Mouse (Mus musculus): ENCODE results near the gene Pyy. TPM values are rescaled to one million over a fixed set of nuclear protein-coding genes. Genes with fewer than 3 reads are reported as not detected.

Gene Pyy
- total RNA-seq, 1 experiment from 2014 or later, result not detected

DNA sequence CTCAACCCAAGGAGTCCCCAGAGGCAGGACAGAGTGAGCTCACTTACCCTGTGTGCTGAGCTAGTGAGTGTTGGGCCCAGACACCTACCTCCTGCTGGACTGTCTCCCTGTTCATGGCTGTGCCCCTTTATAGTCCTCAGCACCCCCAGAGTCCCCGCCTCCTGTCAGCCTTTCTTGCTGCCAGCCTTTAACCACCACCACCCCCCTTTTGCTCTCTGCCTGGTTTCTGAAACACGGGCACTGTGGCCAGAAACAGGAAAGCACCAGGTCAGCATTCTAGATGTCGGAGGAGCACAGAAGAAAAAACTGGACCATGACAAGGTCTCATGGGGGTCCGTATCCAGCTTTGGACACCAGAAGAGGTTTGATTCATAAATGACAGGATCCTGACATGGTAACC is 6.4 kb downstream of the Pyy start, which contains the start of gene Ppy:
Ppy (minus strand) TSS at position 101 of the 400 bp plus-strand sequence.
- ATAC-seq (ENCODE audit: extremely low read depth, insufficient number of reproducible peaks, low FRiP score, poor library complexity, severe bottlenecking), result no peak

DNA sequence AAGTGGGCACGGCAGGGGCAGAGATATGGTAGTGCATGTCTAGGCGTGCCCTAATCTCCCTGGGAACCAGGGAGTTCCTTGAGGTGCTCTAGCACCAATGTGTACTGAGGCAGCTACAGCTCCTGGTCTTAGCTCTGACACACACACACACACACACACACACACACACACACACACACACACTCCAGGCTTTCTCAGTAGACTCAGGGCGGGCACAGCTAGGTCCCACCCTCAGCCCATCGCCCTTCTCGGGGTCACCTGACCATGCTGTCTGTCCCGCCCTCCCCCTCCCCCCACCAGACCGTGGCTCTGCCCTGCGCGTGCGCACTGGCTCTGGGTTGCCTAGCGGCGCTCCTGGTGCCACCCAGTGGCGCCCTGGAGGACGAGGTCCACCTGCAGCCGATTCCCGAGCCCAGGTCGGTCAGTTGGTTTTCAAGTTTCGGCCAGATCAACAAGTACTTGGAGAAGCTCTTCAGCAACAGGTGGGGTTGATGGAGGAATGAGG is 10.7 kb downstream of the Pyy start:
- ATAC-seq (ENCODE audit: extremely low read depth, insufficient number of reproducible peaks, low FRiP score, poor library complexity, severe bottlenecking), result no peak

DNA sequence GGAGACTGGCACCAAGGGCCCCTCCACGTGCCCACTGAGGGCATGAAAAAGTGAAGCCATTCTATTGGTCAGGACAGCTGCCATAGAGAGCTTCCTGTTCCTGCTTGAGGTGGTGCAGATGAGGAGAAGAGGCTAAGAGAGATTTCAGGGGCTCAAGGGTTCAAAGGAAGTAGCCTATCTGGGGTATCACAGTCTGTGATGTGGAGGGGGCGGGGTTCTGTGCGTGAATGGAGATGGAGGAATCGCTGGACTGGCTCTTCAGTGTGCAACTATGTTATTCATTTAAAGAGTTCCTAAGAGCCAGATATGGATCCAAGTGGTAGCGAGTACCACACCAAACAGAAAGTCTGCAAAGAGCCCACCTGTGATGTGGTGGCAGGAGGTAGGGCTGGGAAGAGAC is 11.2 kb downstream of the Pyy start:
- ATAC-seq (ENCODE audit: extremely low read depth, insufficient number of reproducible peaks, low FRiP score, poor library complexity, severe bottlenecking), result no peak

DNA sequence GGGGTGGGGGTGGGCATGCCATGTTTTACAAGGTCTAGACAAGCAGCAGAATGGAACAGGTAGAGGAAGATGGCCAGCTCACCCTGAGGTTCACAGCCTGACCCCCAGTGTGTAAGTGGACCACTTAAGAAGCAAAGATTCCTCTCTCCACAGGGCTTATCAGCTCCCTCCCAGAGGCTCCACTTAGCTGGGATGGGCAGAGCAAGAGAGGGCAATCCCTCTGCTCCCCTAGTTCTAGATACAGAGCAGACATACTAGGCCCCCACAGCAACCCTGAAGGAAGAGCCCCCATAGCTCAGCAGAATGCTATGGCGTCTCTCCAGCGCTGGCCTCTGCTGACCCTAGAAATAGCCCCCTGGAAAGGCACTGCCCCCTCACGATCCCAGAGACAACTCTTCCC is 12.0 kb downstream of the Pyy start:
- ATAC-seq (ENCODE audit: extremely low read depth, insufficient number of reproducible peaks, low FRiP score, poor library complexity, severe bottlenecking), result no peak

DNA sequence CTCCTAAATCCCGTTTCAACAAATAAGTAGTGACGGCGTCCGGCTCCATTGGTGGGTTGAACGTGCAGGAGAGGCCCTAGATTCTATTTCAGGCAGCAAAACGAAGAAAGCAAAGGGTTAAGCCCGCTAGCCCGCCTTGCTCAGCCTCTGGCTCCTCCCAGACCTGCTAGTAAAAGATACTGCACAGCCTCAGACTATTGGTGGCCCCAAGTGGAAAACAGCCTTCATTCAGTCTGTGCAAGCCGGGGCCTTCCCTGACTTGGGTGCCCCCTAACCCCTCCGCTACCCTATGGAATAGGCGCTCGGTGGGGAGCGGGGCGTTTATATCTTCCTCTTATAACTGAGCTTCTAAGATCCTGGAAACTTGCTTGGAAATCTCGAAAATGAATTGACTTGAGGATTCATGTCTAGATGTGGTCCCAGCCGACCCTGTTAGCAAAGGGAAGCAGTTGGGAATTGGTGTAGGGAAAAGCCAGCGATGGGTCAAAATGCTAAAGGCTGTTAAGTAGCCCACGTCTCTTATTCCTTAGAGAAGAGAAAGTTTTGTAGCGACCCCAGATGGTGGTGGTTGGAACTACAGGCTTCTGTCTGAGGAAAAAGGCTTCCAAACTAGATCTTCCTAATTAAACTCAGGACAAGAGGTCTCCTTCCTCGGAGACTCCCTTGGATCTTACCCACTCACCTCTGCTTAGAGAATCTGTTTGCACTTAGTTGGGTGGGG is 18.4 kb downstream of the Pyy start:
- ATAC-seq (ENCODE audit: extremely low read depth, insufficient number of reproducible peaks, low FRiP score, poor library complexity, severe bottlenecking), result no peak

DNA sequence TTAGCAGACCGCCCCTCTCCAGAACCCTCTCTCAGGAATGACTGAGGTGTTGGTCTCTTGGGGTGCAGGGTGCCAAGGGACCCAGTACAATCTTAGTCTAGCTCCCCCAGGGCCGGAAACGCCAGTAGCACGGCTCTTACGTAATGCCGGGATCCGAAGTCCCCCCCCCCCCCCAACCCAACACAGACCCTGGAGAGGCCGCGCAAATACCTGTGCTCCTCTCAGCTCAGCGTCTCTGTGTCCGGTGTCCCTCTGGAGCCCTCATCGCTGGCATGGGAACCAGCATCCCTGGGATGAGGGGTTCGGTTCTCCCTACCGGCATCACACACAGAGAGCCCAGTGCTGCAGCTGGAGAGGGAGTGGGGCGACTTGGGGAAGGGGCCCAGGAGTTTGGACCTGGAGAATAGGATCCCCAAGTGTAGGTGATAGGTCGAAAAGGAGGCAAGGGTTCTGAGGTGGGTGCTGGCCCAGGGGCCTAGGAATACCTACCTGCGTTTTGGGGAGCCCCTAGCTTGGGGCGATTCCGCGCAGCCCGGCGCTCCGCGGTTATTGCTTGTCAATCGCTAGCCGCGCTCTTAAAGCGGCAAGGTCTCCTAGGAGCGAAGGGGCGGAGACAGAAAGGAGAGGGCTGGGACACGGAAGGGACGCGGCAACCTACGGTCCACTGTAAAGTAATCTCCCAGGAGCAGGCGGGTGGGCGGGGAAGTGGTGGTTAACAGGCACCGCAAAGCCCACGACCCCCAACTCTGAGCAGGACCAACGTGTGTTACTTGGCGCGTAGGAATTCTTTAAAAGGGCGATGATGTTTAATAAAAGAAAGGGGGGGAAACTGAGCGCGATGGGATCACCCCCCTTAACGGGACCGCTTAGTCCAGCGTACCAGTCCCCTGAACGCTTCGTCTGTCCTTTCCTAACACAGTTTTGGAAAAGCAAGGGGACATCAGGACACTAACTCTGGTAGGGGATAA is 19.4 kb downstream of the Pyy start, which contains the start of gene Mpp2:
Mpp2 (minus strand) TSS at position 585 of the 968 bp plus-strand sequence.
- ATAC-seq (ENCODE audit: extremely low read depth, insufficient number of reproducible peaks, low FRiP score, poor library complexity, severe bottlenecking), result no peak

DNA sequence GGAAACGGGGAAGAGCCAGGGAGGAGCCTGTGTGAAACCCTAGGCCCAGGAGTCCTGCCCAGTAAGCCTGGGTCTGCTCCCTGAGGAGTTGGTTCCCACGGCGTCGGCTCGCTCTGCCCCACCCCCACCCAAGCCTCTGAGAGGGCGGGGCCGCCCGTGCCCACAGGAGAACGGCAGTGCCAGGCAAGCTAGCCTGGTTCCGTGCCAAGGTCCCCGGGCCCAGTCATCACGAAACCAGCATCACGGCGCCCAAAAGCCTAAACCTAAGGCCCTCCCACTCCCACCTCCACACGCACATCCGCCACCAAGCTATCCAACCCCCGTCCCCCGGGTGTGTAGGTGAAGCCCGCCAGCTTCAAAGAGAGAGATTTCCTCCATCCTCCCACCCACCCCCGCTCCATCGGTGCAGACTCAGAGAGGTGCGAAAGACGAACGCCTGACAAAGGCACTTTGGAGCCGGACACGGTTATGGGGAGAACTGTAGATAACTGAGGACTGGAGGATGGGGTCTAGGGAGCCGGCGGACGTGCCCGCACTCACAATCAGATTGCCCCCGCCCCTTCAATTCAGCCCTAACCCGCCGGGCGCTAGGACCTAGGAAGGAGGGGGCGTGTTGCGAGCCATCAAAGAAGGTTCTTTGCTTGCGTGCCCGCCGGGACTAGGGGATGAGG is 20.4 kb downstream of the Pyy start:
- ATAC-seq (ENCODE audit: extremely low read depth, insufficient number of reproducible peaks, low FRiP score, poor library complexity, severe bottlenecking), result peak; percentile 30; the same call in 1 of the 2 replicates

DNA sequence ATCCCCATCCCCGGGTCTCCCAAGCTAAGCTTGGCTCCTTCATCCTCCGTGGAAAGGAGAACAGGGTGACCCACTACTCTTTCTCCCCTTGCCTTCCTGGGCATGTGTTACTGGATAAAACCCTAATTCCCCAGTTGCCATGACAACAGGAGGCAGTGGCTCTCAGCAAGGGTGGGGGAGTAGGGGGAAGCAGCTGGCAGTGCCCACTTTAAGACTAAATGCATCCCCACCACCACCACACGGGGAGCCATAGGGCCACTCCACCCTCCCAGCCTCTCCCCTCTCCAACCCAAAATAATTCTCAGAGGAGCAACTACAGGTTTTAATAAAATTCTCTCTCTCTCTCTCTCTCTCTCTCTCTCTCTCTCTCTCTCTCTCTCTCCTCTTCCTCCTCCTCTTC is 21.3 kb downstream of the Pyy start:
- no peak for ATAC-seq (ENCODE audit: extremely low read depth, insufficient number of reproducible peaks, low FRiP score, poor library complexity, severe bottlenecking)

DNA sequence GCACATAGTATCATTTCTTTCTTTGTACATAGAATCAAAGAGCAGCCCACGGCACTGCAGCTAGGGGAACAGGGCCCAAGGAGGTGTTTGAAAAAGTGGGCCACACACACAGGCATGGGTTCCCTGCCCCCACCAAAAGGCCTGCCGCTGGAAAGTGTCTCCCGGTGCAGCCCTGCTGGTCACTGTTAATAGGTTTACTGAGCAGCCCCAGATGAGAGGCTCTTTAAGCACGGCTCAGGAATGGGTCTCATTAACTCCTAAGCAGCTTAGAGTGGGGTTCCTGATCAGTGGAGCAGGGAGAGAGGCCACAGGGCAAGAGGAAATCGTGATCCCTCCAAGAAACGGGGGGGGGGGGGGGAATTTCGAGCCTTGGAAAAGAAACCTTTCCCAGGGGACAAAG is 23.5 kb downstream of the Pyy start:
- no peak for ATAC-seq (ENCODE audit: extremely low read depth, insufficient number of reproducible peaks, low FRiP score, poor library complexity, severe bottlenecking)

DNA sequence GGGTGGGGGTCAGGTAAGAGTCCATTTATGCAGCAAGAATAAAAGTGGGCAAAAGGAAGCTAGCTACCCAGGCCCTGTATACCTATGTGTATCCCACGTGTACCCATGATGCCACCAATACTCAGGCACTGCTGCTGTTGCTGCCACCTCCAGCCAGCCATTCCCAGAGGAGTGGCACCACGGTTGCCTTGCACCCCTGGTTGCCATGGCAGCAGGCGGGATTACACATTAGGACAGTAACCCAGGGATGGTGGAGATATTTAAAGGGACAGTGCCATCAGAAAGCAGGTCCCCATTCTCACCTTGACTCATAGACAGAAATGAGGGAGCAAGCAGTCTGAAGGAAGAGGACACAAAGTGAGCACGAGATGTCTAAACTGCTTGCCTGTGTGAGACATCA is 24.4 kb downstream of the Pyy start:
- no peak for ATAC-seq (ENCODE audit: extremely low read depth, insufficient number of reproducible peaks, low FRiP score, poor library complexity, severe bottlenecking)

DNA sequence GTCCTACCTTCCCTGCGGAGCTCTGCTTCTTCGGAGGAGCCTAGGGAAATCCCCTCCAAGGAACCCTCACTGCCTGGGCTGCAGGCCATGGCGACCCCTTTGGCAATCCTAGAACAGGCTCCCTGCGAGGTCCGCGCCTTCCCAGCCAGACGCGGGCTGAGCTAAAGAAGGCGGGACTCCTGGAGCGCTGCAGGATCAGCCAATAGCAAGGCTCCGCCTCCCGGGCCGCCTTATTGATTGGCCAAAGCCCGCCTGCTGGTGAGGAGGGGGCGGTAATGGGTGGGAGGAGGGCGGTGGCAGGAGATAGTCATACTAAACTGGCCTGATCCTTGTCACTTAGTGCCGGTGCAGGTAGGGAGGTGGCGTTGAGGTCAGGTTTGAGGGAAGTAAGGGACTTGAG is 25.3 kb downstream of the Pyy start:
- ATAC-seq (ENCODE audit: extremely low read depth, insufficient number of reproducible peaks, low FRiP score, poor library complexity, severe bottlenecking), result no peak

GRCm38 (mm10) chr11:102073722-102074121 is 33.9 kb downstream of the Pyy start:
- no peak for ATAC-seq (ENCODE audit: extremely low read depth, insufficient number of reproducible peaks, low FRiP score, poor library complexity, severe bottlenecking)

- no peak for ATAC-seq (ENCODE audit: extremely low read depth, insufficient number of reproducible peaks, low FRiP score, poor library complexity, severe bottlenecking)
Measured at GRCm38 (mm10) chr11:102072729-102073128, 34.9 kb downstream of the Pyy start.

GRCm38 (mm10) chr11:102070426-102070825 is 37.2 kb downstream of the Pyy start:
- no peak for ATAC-seq (ENCODE audit: extremely low read depth, insufficient number of reproducible peaks, low FRiP score, poor library complexity, severe bottlenecking)

GRCm38 (mm10) chr11:102069633-102070032 is 38.0 kb downstream of the Pyy start:
- ATAC-seq (ENCODE audit: extremely low read depth, insufficient number of reproducible peaks, low FRiP score, poor library complexity, severe bottlenecking), result no peak

- no peak for ATAC-seq (ENCODE audit: extremely low read depth, insufficient number of reproducible peaks, low FRiP score, poor library complexity, severe bottlenecking)
Measured at GRCm38 (mm10) chr11:102068969-102069368, 38.7 kb downstream of the Pyy start.

- no peak for ATAC-seq (ENCODE audit: extremely low read depth, insufficient number of reproducible peaks, low FRiP score, poor library complexity, severe bottlenecking)
Measured at GRCm38 (mm10) chr11:102063076-102063475, 44.6 kb downstream of the Pyy start.

DNA sequence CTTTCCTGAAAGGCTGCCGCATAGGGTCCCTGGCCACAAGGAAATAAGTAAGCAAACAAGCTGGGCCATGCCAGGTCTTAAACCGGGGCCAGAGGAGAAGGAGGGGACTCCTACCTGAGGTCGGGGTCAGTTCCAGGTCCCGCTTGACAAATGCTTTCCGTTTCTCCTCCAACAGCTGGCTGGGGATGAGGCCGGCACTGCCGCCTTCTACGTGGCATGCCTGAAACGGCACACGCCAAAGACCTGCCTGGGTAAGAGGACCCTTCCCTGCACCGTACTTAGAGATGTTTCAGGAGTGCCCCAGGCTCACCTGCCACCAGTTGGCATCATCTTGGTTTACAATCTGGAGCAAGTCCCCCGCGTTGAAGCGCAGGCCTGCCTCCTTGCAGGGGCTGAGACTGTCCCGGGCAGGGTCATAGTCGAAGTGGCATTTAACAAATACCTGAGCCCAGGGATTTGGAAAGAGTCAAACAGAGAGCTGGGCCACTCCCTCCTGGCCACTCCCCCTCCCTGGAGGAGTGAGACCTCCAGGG is 45.6 kb downstream of the Pyy start:
- no peak for ATAC-seq (ENCODE audit: extremely low read depth, insufficient number of reproducible peaks, low FRiP score, poor library complexity, severe bottlenecking)
